Mouse (Mus musculus): ENCODE measurements at regions not wholly inside any gene's neighbourhood (a gene's known extent, or its start where the extent isn't known, plus 50 kb on each side); places are given as distances from the start of the nearest gene placed in this dataset.

- no peak for DNase-seq (ENCODE audit: low read depth in 2 of 2, low spot score in 2 of 2)
Observed at GRCm38 (mm10) chr14:15603954-15604523, 165.3 kb upstream of the Lrrc3b start.

- no peak for DNase-seq (ENCODE audit: low read depth in 2 of 2, low spot score in 2 of 2)
Observed at GRCm38 (mm10) chr14:15610166-15610565, 171.4 kb upstream of the Lrrc3b start.

GRCm38 (mm10) chr14:15634581-15634980 lies 195.8 kb upstream of the Lrrc3b start:
- no peak for DNase-seq (ENCODE audit: low read depth in 2 of 2, low spot score in 2 of 2)

- DNase-seq (ENCODE audit: low read depth in 2 of 2, low spot score in 2 of 2): no peak
Observed at GRCm38 (mm10) chr14:15637681-15638080, 198.9 kb upstream of the Lrrc3b start.

DNA sequence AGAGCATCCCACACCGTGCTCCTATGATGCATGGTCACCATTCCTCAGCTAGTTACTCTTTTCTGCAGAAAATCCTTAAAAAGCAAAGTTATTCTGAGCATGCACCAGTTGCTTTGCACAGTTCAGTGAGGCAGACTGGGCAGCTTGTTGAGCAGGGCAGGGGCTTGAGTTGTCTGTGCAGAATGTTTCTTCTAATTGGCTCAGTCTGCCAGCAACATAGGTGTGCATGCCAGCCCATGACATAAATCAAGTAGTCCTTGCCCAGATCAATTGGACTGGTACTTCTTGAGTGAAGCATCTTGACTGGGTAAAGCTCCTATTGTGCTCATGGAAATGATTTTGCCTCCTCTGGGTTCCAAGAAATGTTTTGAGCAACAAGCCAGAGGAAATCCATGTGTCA lies 200.1 kb upstream of the Lrrc3b start:
- no peak for DNase-seq (ENCODE audit: low read depth in 2 of 2, low spot score in 2 of 2)

DNA sequence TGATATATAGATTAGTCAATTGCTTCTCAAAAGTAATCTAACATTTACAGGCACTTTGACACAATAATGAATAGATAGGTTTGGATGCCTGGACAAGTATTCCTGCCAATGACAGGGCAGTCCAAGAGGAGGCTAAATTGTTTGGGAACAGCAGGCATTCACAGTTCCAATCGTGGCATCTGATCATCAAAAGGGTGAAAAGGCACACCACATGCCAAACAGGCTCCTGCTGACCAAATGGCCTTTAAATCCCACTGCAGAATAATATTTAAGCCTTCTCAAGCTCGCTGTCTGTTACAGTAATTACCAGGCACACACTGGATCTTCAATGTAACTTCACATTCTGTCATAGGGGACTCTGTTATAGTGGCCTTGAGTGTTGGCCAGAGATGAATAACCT lies 222.1 kb upstream of the Lrrc3b start:
- no peak for DNase-seq (ENCODE audit: low read depth in 2 of 2, low spot score in 2 of 2)

GRCm38 (mm10) chr14:15672292-15672691 lies 233.5 kb upstream of the Lrrc3b start:
- no peak for DNase-seq (ENCODE audit: low read depth in 2 of 2, low spot score in 2 of 2)

GRCm38 (mm10) chr14:15677218-15677617 lies 238.4 kb upstream of the Lrrc3b start:
- no peak for DNase-seq (ENCODE audit: low read depth in 2 of 2, low spot score in 2 of 2)

DNA sequence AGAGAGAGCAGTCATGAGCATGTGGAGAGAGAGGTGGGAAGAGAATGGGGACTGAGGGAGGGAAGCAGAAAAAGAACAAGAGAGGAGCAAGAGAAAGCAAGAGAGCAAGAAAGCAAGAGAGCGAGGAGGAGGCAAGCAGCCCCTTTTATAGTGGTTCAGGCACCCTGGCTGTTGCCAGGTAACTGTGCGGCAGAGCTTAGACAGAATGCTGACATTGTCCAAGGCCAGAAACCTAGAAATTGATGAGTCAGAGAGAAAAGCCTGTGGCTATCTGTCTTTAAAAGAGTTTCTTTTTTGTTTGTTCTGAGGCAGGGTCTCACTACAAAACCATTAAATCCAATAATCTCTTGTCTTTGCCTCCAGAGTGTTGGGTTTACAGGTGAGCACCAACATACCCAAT lies 240.7 kb upstream of the Lrrc3b start:
- DNase-seq (ENCODE audit: low read depth in 2 of 2, low spot score in 2 of 2): no peak

DNA sequence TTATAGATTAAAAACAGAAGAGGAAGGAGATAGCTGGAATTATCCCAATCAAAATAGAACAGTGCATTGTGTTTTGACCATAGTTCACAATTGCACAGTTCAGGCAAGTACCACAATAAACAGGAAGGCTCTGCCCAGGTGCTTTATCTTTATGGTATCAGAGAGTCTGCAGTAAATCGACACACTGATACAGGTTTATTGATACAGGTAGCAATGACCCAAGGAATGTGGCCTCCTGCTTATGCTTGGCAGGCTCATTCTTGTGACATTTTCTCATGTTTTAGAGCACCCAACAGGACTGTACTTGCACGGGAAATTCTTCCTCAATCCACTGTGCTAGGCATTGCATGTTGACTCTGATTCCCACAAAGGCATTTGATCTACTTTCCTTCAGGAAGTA lies 259.2 kb upstream of the Lrrc3b start:
- no peak for DNase-seq (ENCODE audit: low read depth in 2 of 2, low spot score in 2 of 2)

DNA sequence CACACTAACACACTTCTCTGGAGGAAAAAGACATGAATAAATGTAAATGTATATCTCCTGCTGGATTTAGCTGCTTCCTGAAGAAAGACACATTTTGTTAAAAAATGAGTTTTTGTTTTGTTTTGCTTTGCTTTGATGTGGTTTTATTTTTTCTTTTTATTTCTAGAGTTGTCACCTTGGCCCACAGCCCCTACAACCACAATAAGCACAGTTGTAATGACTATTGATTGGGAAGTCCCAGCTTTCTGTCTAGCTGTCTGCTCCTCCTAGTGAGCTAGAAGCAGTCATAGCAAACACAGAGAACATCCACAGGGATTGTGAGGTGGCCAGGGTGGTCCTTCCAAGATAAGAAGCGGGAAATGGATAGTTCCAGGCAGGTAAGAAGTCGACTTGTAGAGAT lies 259.8 kb upstream of the Lrrc3b start:
- DNase-seq (ENCODE audit: low read depth in 2 of 2, low spot score in 2 of 2): no peak

GRCm38 (mm10) chr14:15722135-15722534 lies 283.3 kb upstream of the Lrrc3b start:
- no peak for DNase-seq (ENCODE audit: low read depth in 2 of 2, low spot score in 2 of 2)

DNA sequence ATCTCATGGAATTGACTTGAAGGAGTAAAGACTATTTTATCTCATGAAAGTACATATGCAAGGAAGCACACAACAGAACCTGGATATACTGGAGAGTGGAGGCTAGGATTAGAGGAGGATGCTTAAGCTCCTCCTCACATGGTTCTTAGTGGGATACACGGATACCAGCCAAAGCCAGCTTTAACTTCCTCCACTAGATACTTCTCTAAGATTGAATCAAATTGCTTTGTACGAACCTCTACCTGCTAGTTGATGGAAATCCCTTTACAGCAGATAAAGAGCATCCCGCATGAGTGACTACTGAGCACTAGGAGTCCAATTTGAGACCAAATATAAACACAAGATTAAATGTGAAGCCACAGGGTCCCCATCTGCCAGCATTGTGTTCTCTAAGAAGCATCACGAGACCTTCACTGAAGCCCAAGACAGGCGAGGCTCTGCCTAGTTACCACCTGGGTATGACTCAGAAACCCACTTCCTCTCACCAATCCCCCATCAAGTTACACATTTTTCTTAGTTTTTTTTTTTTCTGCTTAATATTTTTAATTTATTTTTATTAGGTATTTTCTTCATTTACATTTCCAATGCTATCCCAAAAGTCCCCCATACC lies 307.9 kb upstream of the Lrrc3b start:
- peak; percentile 35 to 46 for DNase-seq (ENCODE audit: low read depth in 2 of 2, low spot score in 2 of 2)

GRCm38 (mm10) chr14:15769846-15770448 lies 331.2 kb upstream of the Lrrc3b start:
- peak; percentile 29 to 49 for DNase-seq (ENCODE audit: low read depth in 2 of 2, low spot score in 2 of 2)

DNA sequence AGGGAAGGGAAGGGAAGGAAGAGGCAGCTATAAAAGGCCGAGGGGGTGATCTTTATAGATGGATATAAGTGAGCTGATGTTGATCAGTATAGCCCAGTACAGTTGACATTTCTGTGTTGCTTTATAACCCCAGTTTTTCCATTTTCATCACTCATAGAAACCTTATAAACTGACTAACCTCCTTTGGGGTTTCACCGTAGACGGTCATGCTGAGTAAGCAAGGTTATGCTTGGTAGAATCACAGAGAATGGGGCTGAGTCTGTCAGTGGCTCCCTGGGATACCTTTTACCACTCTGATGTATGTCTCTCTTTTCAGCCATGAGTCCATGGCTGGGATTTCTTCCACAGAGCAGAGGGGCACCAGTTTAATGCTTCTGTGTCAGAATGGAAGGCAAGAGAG lies 345.9 kb upstream of the Lrrc3b start:
- no peak for DNase-seq (ENCODE audit: low read depth in 2 of 2, low spot score in 2 of 2)

GRCm38 (mm10) chr14:15785230-15785629 lies 346.4 kb upstream of the Lrrc3b start:
- DNase-seq (ENCODE audit: low read depth in 2 of 2, low spot score in 2 of 2): no peak

GRCm38 (mm10) chr14:15795698-15796097 lies 356.9 kb upstream of the Lrrc3b start:
- DNase-seq (ENCODE audit: low read depth in 2 of 2, low spot score in 2 of 2): no peak

GRCm38 (mm10) chr14:15797019-15797418 lies 358.2 kb upstream of the Lrrc3b start:
- DNase-seq (ENCODE audit: low read depth in 2 of 2, low spot score in 2 of 2): no peak

DNA sequence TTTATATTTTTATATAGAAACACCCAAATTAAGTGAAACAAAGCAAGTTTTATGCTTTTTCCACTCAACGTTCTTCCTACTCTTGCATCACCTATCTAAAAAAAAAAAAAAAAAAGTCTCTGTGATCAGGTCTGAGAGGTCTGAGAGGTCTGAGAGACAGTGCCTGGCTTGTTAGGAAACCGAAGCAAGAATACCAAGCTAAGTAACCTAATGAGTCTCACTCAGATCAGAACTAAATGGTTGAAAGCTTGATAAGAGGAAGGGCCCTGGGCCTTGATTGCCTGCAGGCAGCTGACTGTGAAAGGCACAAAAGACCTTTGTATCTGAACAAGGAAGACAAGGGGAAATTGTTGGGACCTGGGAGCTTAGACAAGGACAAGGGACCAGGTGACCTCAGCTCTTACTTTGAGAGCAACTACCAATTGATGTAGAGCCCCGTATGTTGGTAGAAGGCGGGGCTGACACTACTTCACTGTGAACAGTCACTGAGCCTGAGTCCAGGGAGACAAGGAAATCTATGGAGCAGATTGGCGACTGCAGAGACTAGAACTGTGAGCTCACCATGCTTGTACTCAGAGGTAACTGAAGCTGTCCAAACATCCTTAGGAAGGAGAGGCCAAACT lies 362.8 kb upstream of the Lrrc3b start:
- DNase-seq (ENCODE audit: low read depth in 2 of 2, low spot score in 2 of 2): no peak

GRCm38 (mm10) chr14:15809083-15809482 lies 370.3 kb upstream of the Lrrc3b start:
- DNase-seq (ENCODE audit: low read depth in 2 of 2, low spot score in 2 of 2): no peak

GRCm38 (mm10) chr14:15841390-15842023 lies 402.7 kb upstream of the Lrrc3b start:
- no peak for DNase-seq (ENCODE audit: low read depth in 2 of 2, low spot score in 2 of 2)

- DNase-seq (ENCODE audit: low read depth in 2 of 2, low spot score in 2 of 2): no peak
Observed at GRCm38 (mm10) chr14:15842024-15842599, 403.3 kb upstream of the Lrrc3b start.

Data from CD8-positive naive resting alpha-beta T cell, adult 2 months (primary cell).